Mouse (Mus musculus) heart, adult 2 months (tissue): Measurements from ENCODE around the gene Gm10256.
"Not testable (repeated sequence)": the region's sequence is repeated elsewhere in the genome, so short reads cannot be mapped to it uniquely, and the experiment has no call there.

Experiments used
- CTCF ChIP-seq: fragments of 200-600 bp; IDR thresholded peaks from 2 replicates; pipeline ENCODE4 v1.8.1; 2022; ENCODE audit warnings: antibody characterized with exemption, mild to moderate bottlenecking, moderate library complexity
- EP300 ChIP-seq: fragments of 200-500 bp; IDR thresholded peaks from 2 replicates; pipeline ENCODE4 v1.6.1; 2011; ENCODE audit warnings: low read depth, low read length, control low read depth; ENCODE audit not compliant: insufficient read depth
- POLR2A ChIP-seq: fragments of 200-500 bp; IDR thresholded peaks from 2 replicates; pipeline ENCODE4 v1.6.1; 2011; ENCODE audit warnings: mild to moderate bottlenecking, low read depth, low read length, control low read depth; ENCODE audit not compliant: insufficient read depth

- not testable (repeated sequence) for TF ChIP-seq CTCF, POLR2A, EP300
These were observed 70.2 kb downstream of the Gm10256 start, which contains the start of gene Gm10352 for GRCm38 (mm10) chrY:2900689-2901088.
